27 mouse cellular contexts compared by ENCODE assay signal in the genomic region with DNA sequence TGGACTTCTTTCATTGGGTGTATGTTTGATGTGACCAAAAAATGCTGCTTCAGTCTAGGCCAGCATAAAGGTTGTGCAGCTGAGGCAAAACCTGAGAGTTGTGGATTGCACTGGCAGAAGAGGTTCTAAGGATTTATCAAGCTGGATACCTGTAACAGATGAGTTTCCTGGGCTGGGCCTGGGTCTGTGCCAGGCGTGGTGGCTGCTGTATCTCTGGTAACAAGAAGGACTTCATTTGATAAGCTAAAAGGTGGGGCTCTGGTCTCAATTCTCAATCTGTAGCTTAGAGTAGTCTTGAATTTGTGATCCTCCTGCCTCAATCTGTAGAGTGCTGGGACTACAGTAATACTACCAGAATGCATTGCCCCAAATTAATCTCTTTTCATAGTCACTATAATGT.
DNase-seq lines count a peak whose midpoint lies in the region; ATAC-seq and TF ChIP-seq lines count a peak whose summit lies in the region.
"Had no signal": no experiment of that assay in that cellular context is flagged by ENCODE, and none has a peak within 500 bp of the region (broad histone marks: within the 10 kb centered on the region; RNA-seq: fewer than 3 reads in every experiment).

No protein-coding gene starts in this region.

- WGBS in embryonic facial prominence, embryonic 13.5 days = 84% methylated on average over 1 of the region's 1 CpGs
- WGBS in embryonic facial prominence, embryonic 10.5 days = 90% methylated on average over 1 of the region's 1 CpGs
- 16% methylated on average over 1 of the region's 1 CpGs for WGBS in liver, embryonic 14.5 days (ENCODE audit: insufficient replicate concordance)

- H3K36me3 ChIP-seq in embryonic facial prominence, embryonic 13.5 days = no peaks in the 10 kb centered on the region
- H3K36me3 ChIP-seq in embryonic facial prominence, embryonic 10.5 days (replicated peaks) = no peaks in the 10 kb centered on the region
- no peaks in the 10 kb centered on the region for H3K36me3 ChIP-seq in liver, embryonic 14.5 days (replicated peaks; ENCODE audit: control insufficient read depth, insufficient read depth, low read depth)
- H3K36me3 ChIP-seq: hindbrain, embryonic 12.5 days; limb, embryonic 12.5 days had no signal

- TF ChIP-seq EP300 in liver, embryonic 14.5 days (IDR thresholded peaks at IDR 0.05; ENCODE audit: low read depth) = peak; percentile 30; the same call in 1 of the 2 replicates

- no peaks in the 10 kb centered on the region for H3K27me3 ChIP-seq in embryonic facial prominence, embryonic 13.5 days
- H3K27me3 ChIP-seq in embryonic facial prominence, embryonic 10.5 days (replicated peaks; ENCODE audit: low read depth, poor library complexity, severe bottlenecking) = no peaks in the 10 kb centered on the region
- no peaks in the 10 kb centered on the region for H3K27me3 ChIP-seq in liver, embryonic 14.5 days (ENCODE audit: control insufficient read depth, insufficient read depth, low read length)
- H3K27me3 ChIP-seq: hindbrain, embryonic 12.5 days; limb, embryonic 12.5 days had no signal

- no peak overlapping the region for H3K4me3 ChIP-seq in embryonic facial prominence, embryonic 13.5 days
- no peak overlapping the region for H3K4me3 ChIP-seq in embryonic facial prominence, embryonic 10.5 days
- H3K4me3 ChIP-seq in liver, embryonic 14.5 days (ENCODE audit: insufficient read depth in 1 of 2, low read depth in 2 of 2, low read length in 2 of 2) = no peak overlapping the region
- H3K4me3 ChIP-seq: hindbrain, embryonic 12.5 days; limb, embryonic 12.5 days had no signal

- DNase-seq in embryonic facial prominence, embryonic 10.5 days (ENCODE audit: low spot score) = no peak
- DNase-seq in c-Kit-positive CD71-positive TER-119-positive erythroid progenitor cells, embryonic 14.5 days (ENCODE audit: low spot score) = peak; percentile 29
- DNase-seq in liver, embryonic 14.5 days (ENCODE audit: low read depth in 3 of 3, low spot score in 3 of 3) = peak; percentile 17 to 29 (median 28)
- DNase-seq in right cerebral cortex, postnatal 10 days (ENCODE audit: low spot score in 2 of 2) = no peak
- DNase-seq in layer of hippocampus, postnatal 10 days (ENCODE audit: low spot score in 2 of 2) = no peak
- DNase-seq: adrenal gland, adult 2 months; cerebellum, adult 11 months; cerebellum, adult 9-11 months; gastrocnemius, postnatal 25 days; heart, adult 18-20 months; heart, postnatal 36 days; kidney, adult 9 months; kidney, postnatal 10 days; lung, adult 18-20 months; lung, postnatal 4 days; right cerebral cortex, postnatal 4 days; thymus, postnatal 4 days had no signal

- no peak overlapping the region for H3K4me2 ChIP-seq in embryonic facial prominence, embryonic 13.5 days
- no peak overlapping the region for H3K4me2 ChIP-seq in liver, embryonic 14.5 days (ENCODE audit: low read depth)
- H3K4me2 ChIP-seq: heart, embryonic 11.5 days; hindbrain, embryonic 12.5 days; limb, embryonic 12.5 days had no signal

- H3K9ac ChIP-seq in embryonic facial prominence, embryonic 13.5 days = no peak overlapping the region
- no peak overlapping the region for H3K9ac ChIP-seq in liver, embryonic 14.5 days (replicated peaks)
- H3K9ac ChIP-seq: hindbrain, embryonic 12.5 days; limb, embryonic 12.5 days had no signal

- ATAC-seq in embryonic facial prominence, embryonic 13.5 days (ENCODE audit: insufficient number of reproducible peaks, insufficient read depth, low FRiP score, low TSS enrichment, low read depth) = no peak
- ATAC-seq in liver, embryonic 14.5 days (ENCODE audit: insufficient read depth) = peak; percentile 68; the same call in 1 of the 2 replicates
- ATAC-seq in megakaryocyte-erythroid progenitor cell, adult 5-6 weeks (replicated peaks; ENCODE audit: low FRiP score, low TSS enrichment, poor library complexity, severe bottlenecking) = peak; percentile 94
- ATAC-seq: forebrain, embryonic 14.5 days; intestine, embryonic 16.5 days; lung, postnatal 0 days; midbrain, embryonic 16.5 days had no signal

- TF ChIP-seq CTCF in liver, embryonic 14.5 days (IDR thresholded peaks at IDR 0.05; ENCODE audit: low read depth) = no peak

- 0 out of 2 replicates have a peak overlapping the region, but pooled peaks have one; percentile 33 for H3K27ac ChIP-seq in embryonic facial prominence, embryonic 13.5 days
- H3K27ac ChIP-seq in embryonic facial prominence, embryonic 10.5 days (replicated peaks) = no peak overlapping the region
- H3K27ac ChIP-seq in liver, embryonic 14.5 days = no peak overlapping the region
- H3K27ac ChIP-seq: hindbrain, embryonic 12.5 days; limb, embryonic 12.5 days had no signal

- H3K4me1 ChIP-seq in embryonic facial prominence, embryonic 13.5 days = no peaks in the 10 kb centered on the region
- H3K4me1 ChIP-seq in embryonic facial prominence, embryonic 10.5 days = no peaks in the 10 kb centered on the region
- H3K4me1 ChIP-seq in liver, embryonic 14.5 days (replicated peaks; ENCODE audit: control insufficient read depth in 2 of 2, insufficient read depth in 2 of 2, low read length in 1 of 2) = peaks cover 12 to 18% of the 10 kb centered on the region in 2 experiments
- H3K4me1 ChIP-seq: hindbrain, embryonic 12.5 days had no signal

- H3K9me3 ChIP-seq in embryonic facial prominence, embryonic 13.5 days = no peaks in the 10 kb centered on the region
- no peaks in the 10 kb centered on the region for H3K9me3 ChIP-seq in embryonic facial prominence, embryonic 10.5 days
- no peaks in the 10 kb centered on the region for H3K9me3 ChIP-seq in liver, embryonic 14.5 days (ENCODE audit: control insufficient read depth, low read length)
- H3K9me3 ChIP-seq: G1E; hindbrain, embryonic 12.5 days; limb, embryonic 12.5 days had no signal

Comparison
In these comparisons a context has a peak if more than half of its experiments do, and no peak if none do; other contexts are left out.
1. DNase-seq: peak in c-Kit-positive CD71-positive TER-119-positive erythroid progenitor cells, embryonic 14.5 days (single experiment) and liver, embryonic 14.5 days (3 of 3); none in embryonic facial prominence, embryonic 10.5 days (single experiment), right cerebral cortex, postnatal 10 days (0 of 2) and layer of hippocampus, postnatal 10 days (0 of 2).